Mouse (Mus musculus) heart, adult 2 months (tissue): ENCODE measurements at regions not wholly inside any gene's neighbourhood (a gene's known extent, or its start where the extent isn't known, plus 50 kb on each side); places are given as distances from the start of the nearest gene placed in this dataset.

Source experiments
- CTCF ChIP-seq: fragments of 200-600 bp; IDR thresholded peaks from 2 replicates; pipeline ENCODE4 v1.8.1; 2022; ENCODE audit warnings: antibody characterized with exemption, mild to moderate bottlenecking, moderate library complexity
- POLR2A ChIP-seq: fragments of 200-500 bp; IDR thresholded peaks from 2 replicates; pipeline ENCODE4 v1.6.1; 2011; ENCODE audit warnings: mild to moderate bottlenecking, low read depth, low read length, control low read depth; ENCODE audit not compliant: insufficient read depth

GRCm38 (mm10) chr1:88798874-88799273 lies 96.9 kb upstream of the Arl4c start:
- TF ChIP-seq POLR2A (no peak), CTCF (no peak)
